Mouse (Mus musculus): Measurements from ENCODE around the gene Fbxl20. TPM values are rescaled to one million over a fixed set of nuclear protein-coding genes. Genes with fewer than 3 reads are reported as not detected.

Fbxl20 gene
- total and polyA plus RNA-seq, 2 experiments, result 12.3 to 15.1 TPM

DNA sequence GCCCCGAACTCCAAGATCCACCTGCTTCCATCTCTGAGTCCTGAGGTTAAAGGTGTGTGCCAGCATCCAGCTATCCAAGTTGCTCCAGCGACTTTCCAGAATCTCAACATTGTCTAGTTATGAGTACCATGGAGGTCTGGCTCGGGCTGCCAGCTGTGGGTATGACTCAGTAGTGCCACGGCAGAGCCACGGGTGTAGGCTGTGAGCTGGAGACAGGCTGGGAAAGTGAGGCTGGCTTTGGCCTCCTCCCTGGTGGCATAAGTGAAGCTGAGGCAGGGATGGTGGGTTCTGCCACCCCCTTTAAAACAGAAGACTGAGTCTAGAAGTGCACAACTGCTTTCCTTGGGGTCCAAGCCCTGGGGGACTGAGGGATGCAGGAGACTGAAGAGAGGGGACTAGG is 116.1 kb downstream of the Fbxl20 start:
- Histone ChIP-seq H3K27ac (replicated peaks; ENCODE audit: insufficient read depth, low read depth, low read length) (no peak overlapping the region), H3K27me3 (ENCODE audit: control insufficient read depth, insufficient read depth, low read length) (peaks cover 5% of the 10 kb centered on the region; the same call in 1 of the 2 replicates), H3K9ac (ENCODE audit: low read depth, low read length) (no peak overlapping the region), H3K4me1 (ENCODE audit: control insufficient read depth, insufficient read depth, low read length) (peaks cover 3% of the 10 kb centered on the region), H3K36me3 (ENCODE audit: control insufficient read depth, insufficient read depth, low read length) (peaks cover 16% of the 10 kb centered on the region), H3K4me3 (ENCODE audit: insufficient read depth, low read depth, low read length) (no peak overlapping the region), H3K79me2 (ENCODE audit: control insufficient read depth, insufficient read depth, low read length) (no peaks in the 10 kb centered on the region)
- 83% methylated on average over 5 of the region's 5 CpGs for WGBS
- TF ChIP-seq POLR2A (IDR thresholded peaks at IDR 0.05; ENCODE audit: extremely low read depth, insufficient read depth, low read length) (no peak), CTCF (IDR thresholded peaks at IDR 0.05; ENCODE audit: low read depth, low read length) (no peak)
- no peak for DNase-seq (ENCODE audit: extremely low read depth, low read depth, low spot score)

Other genes with a start within 250 kb of the Fbxl20 start
- gene Plxdc1, start 164.0 kb downstream of the Fbxl20 start, total RNA-seq (2014; rRNA removed), result 0.28 and 0.47 TPM in 2 replicates
- 0.58 and 1.2 TPM in 2 replicates for gene Plxdc1, start 164.0 kb downstream of the Fbxl20 start, polyA plus RNA-seq (2012; rRNA removed)
- 0.20 and 0.37 TPM in 2 replicates for gene Arl5c, start 154.2 kb downstream of the Fbxl20 start, total RNA-seq (2014; rRNA removed)
- gene Arl5c, start 154.2 kb downstream of the Fbxl20 start, polyA plus RNA-seq (2012; rRNA removed), result 0.44 and 0.55 TPM in 2 replicates
- 0.37 and 0.54 TPM in 2 replicates for gene Cacnb1, start 127.4 kb downstream of the Fbxl20 start, total RNA-seq (2014; rRNA removed)
- gene Cacnb1, start 127.4 kb downstream of the Fbxl20 start, polyA plus RNA-seq (2012; rRNA removed), result 0.81 and 0.84 TPM in 2 replicates
- gene Rpl19, start 123.7 kb downstream of the Fbxl20 start, total RNA-seq (2014; rRNA removed), result 606 and 614 TPM in 2 replicates
- 224 and 235 TPM in 2 replicates for gene Rpl19, start 123.7 kb downstream of the Fbxl20 start, polyA plus RNA-seq (2012; rRNA removed)
- not detected in 2 replicates for gene Stac2, start 96.9 kb downstream of the Fbxl20 start, total RNA-seq (2014; rRNA removed)
- 0.02 TPM in 1 of 2 replicates, not detected in the other for gene Stac2, start 96.9 kb downstream of the Fbxl20 start, polyA plus RNA-seq (2012; rRNA removed)
- gene Med1, start 42.9 kb upstream of the Fbxl20 start, total RNA-seq (2014; rRNA removed), result 10.0 and 12.9 TPM in 2 replicates
- gene Med1, start 42.9 kb upstream of the Fbxl20 start, polyA plus RNA-seq (2012; rRNA removed), result 5.3 and 5.6 TPM in 2 replicates
- gene Cdk12, start 52.7 kb upstream of the Fbxl20 start, total RNA-seq (2014; rRNA removed), result 19.5 and 20.3 TPM in 2 replicates
- 5.8 and 7.9 TPM in 2 replicates for gene Cdk12, start 52.7 kb upstream of the Fbxl20 start, polyA plus RNA-seq (2012; rRNA removed)
- not detected in 2 replicates for gene Neurod2, start 179.2 kb upstream of the Fbxl20 start, total RNA-seq (2014; rRNA removed)
- gene Neurod2, start 179.2 kb upstream of the Fbxl20 start, polyA plus RNA-seq (2012; rRNA removed), result not detected in 2 replicates
- gene Ppp1r1b, start 198.0 kb upstream of the Fbxl20 start, total RNA-seq (2014; rRNA removed), result 0.55 and 0.87 TPM in 2 replicates
- gene Ppp1r1b, start 198.0 kb upstream of the Fbxl20 start, polyA plus RNA-seq (2012; rRNA removed), result 2.8 and 4.3 TPM in 2 replicates
- gene Stard3, start 208.0 kb upstream of the Fbxl20 start, total RNA-seq (2014; rRNA removed), result 11.9 and 17.2 TPM in 2 replicates
- gene Stard3, start 208.0 kb upstream of the Fbxl20 start, polyA plus RNA-seq (2012; rRNA removed), result 30.0 and 41.1 TPM in 2 replicates
- 3.5 TPM in 1 of 2 replicates, not detected in the other for gene Tcap, start 233.4 kb upstream of the Fbxl20 start, total RNA-seq (2014; rRNA removed)
- gene Tcap, start 233.4 kb upstream of the Fbxl20 start, polyA plus RNA-seq (2012; rRNA removed), result 0.10 and 0.16 TPM in 2 replicates
- gene Pnmt, start 236.0 kb upstream of the Fbxl20 start, total RNA-seq (2014; rRNA removed), result 1.7 TPM in 1 of 2 replicates, not detected in the other
- gene Pnmt, start 236.0 kb upstream of the Fbxl20 start, polyA plus RNA-seq (2012; rRNA removed), result not detected in 2 replicates